Mouse (Mus musculus) E14TG2a.4 (cell line): ENCODE measurements around the gene Sptb.
A peak's percentile ranks its signal among the peaks of the same experiment; 100 is the strongest.

Source experiments
- H3K27me3 ChIP-seq: 2 replicates; pipeline ENCODE4 v1.6.1; 2014; ENCODE audit warnings: low read length, control low read depth; ENCODE audit not compliant: insufficient read depth
- H3K36me3 ChIP-seq: 2 replicates; pipeline ENCODE4 v1.6.1; 2014; ENCODE audit warnings: low read length, control low read depth; ENCODE audit not compliant: insufficient read depth
- H3K4me1 ChIP-seq: replicated peaks from 2 replicates; pipeline ENCODE4 v1.6.1; 2014; ENCODE audit warnings: low read depth, low read length, control low read depth
- H3K4me3 ChIP-seq: replicated peaks from 2 replicates; pipeline ENCODE4 v1.5.1; 2014; ENCODE audit warnings: mild to moderate bottlenecking, low read length
- H3K9me3 ChIP-seq: 2 replicates; pipeline ENCODE4 v1.6.1; 2014; ENCODE audit warnings: low read length, control low read depth
- CTCF ChIP-seq: conservative IDR thresholded peaks from 2 replicates; pipeline ENCODE4 v1.5.1; 2014; ENCODE audit warnings: low read length
- NANOG ChIP-seq: IDR thresholded peaks from 2 replicates; pipeline ENCODE4 v1.6.1; 2014; ENCODE audit warnings: borderline replicate concordance, low read length, mixed read lengths
- POU5F1 ChIP-seq: IDR thresholded peaks from 2 replicates; pipeline ENCODE4 v1.6.1; 2014; ENCODE audit warnings: low read length, borderline replicate concordance

The Sptb gene

DNA sequence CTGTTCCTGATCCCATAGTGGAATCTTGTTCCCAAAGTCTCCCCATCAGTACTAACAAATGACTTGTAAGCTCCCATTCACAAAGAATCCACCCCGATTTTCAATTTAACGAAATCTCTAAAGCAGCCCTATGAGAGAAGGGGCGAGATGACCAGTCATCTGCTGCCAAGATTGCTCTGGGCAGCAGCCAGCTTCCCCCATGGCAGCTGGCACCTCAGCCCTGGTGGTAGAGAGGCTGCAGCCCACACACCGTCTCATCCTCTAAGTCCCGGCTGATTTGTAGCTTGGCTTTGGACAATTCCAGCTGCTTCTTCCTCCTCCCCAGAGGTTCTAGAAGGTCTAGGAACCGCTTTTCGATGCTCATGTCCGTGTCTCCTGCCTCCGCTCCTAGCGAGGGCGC is 102.1 kb downstream of the Sptb start:
- peak overlapping the region; percentile 49 for H3K4me3 ChIP-seq
- TF ChIP-seq CTCF (no peak), NANOG (no peak), POU5F1 (no peak)
- H3K27me3 ChIP-seq: peaks cover 69% of the 10 kb centered on the region
- no peaks in the 10 kb centered on the region for H3K36me3 ChIP-seq
- H3K9me3 ChIP-seq: no peaks in the 10 kb centered on the region
- H3K4me1 ChIP-seq: peaks cover 36% of the 10 kb centered on the region

DNA sequence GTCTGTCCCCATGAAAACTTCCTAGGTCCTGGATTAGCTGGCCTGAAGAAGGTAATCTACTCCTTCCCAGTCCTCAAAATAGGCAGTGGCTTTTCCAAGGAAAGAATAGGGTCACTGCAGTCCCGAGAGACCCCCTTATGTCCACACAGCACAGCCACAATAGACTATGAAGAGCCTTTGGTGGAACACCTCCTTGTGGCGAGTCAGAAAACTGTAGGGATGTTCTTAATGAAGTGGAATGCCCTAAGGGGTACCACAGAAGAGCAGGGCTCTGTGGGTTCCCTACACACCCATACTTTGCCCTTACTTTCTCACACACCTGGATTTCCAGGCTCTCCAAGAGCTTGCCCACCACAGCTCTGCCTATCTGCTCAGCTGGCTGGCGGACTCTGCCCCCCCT is 104.5 kb downstream of the Sptb start:
- no peaks in the 10 kb centered on the region for H3K36me3 ChIP-seq
- peaks cover 81% of the 10 kb centered on the region for H3K27me3 ChIP-seq
- TF ChIP-seq POU5F1 (no peak), CTCF (peak; percentile 30)
- no peaks in the 10 kb centered on the region for H3K9me3 ChIP-seq
- H3K4me3 ChIP-seq: peak overlapping the region; percentile 26; the same call in 1 of the 2 replicates
- peaks cover 42% of the 10 kb centered on the region for H3K4me1 ChIP-seq

GRCm38 (mm10) chr12:76604546-76604945 is 105.8 kb downstream of the Sptb start:
- H3K4me1 ChIP-seq: peaks cover 42% of the 10 kb centered on the region
- H3K36me3 ChIP-seq: no peaks in the 10 kb centered on the region
- TF ChIP-seq POU5F1 (no peak), NANOG (no peak), CTCF (no peak)

DNA sequence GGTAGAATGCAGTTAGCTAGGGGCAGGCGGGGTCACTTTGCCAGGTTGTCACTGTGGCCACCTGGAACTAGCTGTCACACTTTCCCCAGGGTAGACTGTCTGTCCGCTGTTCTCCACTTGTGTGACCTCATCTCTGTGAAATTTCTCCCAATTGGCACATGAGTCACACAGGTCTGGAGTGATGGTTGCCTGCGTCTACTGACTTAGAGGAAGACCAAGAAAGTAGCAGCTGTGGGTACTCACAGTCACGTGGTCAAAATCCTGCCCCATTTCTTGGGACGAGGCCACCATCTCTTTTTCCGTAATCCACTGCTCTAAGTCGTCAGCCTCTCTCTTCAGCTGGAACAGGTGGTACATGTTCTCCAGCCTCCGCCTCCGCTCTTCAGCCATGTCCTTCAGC is 106.6 kb downstream of the Sptb start:
- H3K27me3 ChIP-seq: peaks cover 68% of the 10 kb centered on the region
- H3K36me3 ChIP-seq: no peaks in the 10 kb centered on the region

More at GRCm38 (mm10) chr12:76604546-76604945, 105.8 kb downstream of the Sptb start:
- no peak overlapping the region for H3K4me3 ChIP-seq
- peaks cover 76% of the 10 kb centered on the region for H3K27me3 ChIP-seq
- H3K9me3 ChIP-seq: no peaks in the 10 kb centered on the region

DNA sequence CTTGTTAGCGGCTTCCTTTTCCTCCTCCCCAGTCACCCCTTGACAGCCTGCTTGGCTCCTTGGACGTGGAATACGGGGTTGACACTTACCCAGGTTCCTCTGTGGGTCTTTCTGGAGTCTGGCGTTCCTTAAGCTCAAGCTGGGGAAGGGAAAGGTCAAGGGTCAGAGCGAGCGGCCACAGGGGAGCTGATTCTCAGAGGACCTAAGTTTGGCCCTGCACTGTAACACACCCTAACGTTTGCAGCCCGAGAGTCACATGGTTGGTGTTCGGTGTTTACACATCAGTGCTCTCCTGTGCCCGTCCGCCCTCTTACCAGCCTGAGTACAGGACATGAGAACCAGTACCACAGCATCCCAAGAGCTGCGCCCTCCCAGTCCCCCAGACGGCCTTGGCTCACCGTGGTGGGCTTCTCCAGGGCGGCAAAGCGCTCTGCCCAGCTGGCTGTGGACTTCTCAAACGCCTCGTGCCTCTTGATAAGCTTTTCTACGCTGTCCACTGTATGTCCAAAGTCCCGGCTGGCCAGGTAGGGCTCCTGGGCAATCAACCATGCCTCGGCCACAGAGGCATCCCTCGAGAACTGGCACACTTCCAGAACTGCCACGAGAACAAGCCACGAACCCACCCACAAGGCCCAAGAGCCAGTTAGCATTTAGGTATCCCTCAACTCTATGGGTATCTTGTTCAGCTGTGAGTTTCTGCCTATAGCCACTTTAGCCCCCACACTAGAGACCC is 112.0 kb downstream of the Sptb start:
- H3K4me3 ChIP-seq: peak overlapping the region; percentile 41; the same call in 1 of the 2 replicates
- no peak for TF ChIP-seq POU5F1
- TF ChIP-seq CTCF: no peak
- no peak for TF ChIP-seq NANOG
- H3K9me3 ChIP-seq: no peaks in the 10 kb centered on the region
- no peaks in the 10 kb centered on the region for H3K36me3 ChIP-seq
- peaks cover 54% of the 10 kb centered on the region for H3K4me1 ChIP-seq
- H3K27me3 ChIP-seq: peaks cover 45% of the 10 kb centered on the region

More for the DNA sequence above, 106.6 kb downstream of the Sptb start:
- Histone ChIP-seq H3K4me3 (no peak overlapping the region), H3K4me1 (peaks cover 36% of the 10 kb centered on the region), H3K9me3 (no peaks in the 10 kb centered on the region)
- TF ChIP-seq NANOG (no peak), POU5F1 (no peak), CTCF (no peak)

DNA sequence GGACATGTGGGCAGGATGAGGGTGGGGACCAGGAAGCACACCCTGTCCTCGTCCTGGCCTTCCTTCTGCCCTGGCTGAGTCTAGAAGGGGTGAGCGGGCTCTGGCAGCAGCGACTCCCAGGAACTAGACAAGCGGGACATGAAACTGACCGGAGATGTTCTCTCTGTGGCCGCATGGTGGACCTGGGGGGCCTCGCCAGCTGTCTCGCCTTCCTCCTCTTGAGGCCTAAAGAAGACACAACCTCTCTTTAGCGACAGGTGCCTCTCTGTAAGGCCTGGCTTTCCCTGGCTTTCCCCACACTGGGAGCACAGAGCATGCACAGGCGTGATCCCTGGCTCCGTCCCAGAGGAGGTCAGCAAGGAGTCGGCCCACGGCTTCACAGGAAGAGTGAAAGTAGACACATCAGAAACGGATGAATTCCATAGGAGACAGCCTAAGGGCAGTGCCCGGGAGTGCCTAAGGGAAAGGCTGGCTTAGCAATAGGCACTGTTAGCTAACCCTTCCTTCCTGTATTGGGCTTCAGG is 112.7 kb downstream of the Sptb start:
- peak overlapping the region; percentile 41 for H3K4me3 ChIP-seq
- H3K27me3 ChIP-seq: peaks cover 38% of the 10 kb centered on the region
- H3K36me3 ChIP-seq: no peaks in the 10 kb centered on the region
- TF ChIP-seq NANOG (no peak), POU5F1 (no peak), CTCF (no peak)
- H3K4me1 ChIP-seq: peaks cover 59% of the 10 kb centered on the region
- no peaks in the 10 kb centered on the region for H3K9me3 ChIP-seq

GRCm38 (mm10) chr12:76596292-76597023 is 113.9 kb downstream of the Sptb start:
- H3K4me3 ChIP-seq: no peak overlapping the region
- H3K4me1 ChIP-seq: peaks cover 59% of the 10 kb centered on the region
- peak; percentile 69 for TF ChIP-seq CTCF
- TF ChIP-seq POU5F1: no peak
- H3K27me3 ChIP-seq: peaks cover 26% of the 10 kb centered on the region
- no peaks in the 10 kb centered on the region for H3K9me3 ChIP-seq
- H3K36me3 ChIP-seq: no peaks in the 10 kb centered on the region

GRCm38 (mm10) chr12:76595830-76596229 is 114.5 kb downstream of the Sptb start:
- TF ChIP-seq NANOG: no peak
- no peak for TF ChIP-seq CTCF
- TF ChIP-seq POU5F1: no peak
- H3K9me3 ChIP-seq: no peaks in the 10 kb centered on the region
- H3K4me1 ChIP-seq: peaks cover 59% of the 10 kb centered on the region
- H3K27me3 ChIP-seq: peaks cover 29% of the 10 kb centered on the region
- H3K4me3 ChIP-seq: no peak overlapping the region
- no peaks in the 10 kb centered on the region for H3K36me3 ChIP-seq
